Mouse (Mus musculus): ENCODE results near the gene Als2cr12. TPM values are rescaled to one million over a fixed set of nuclear protein-coding genes. Genes with fewer than 3 reads are reported as not detected.

The Als2cr12 gene
- polyA plus RNA-seq, 1 experiment: 65.5 TPM

GRCm38 (mm10) chr1:58724533-58724932 lies 28.7 kb upstream of the Als2cr12 start:
- no peak overlapping the region for H3K27ac ChIP-seq (ENCODE audit: control insufficient read depth, insufficient read depth, low read depth, low read length)
- H3K4me1 ChIP-seq (ENCODE audit: control insufficient read depth, insufficient read depth, low read length): peaks cover 4% of the 10 kb centered on the region; the same call in 1 of the 2 replicates
- no peaks in the 10 kb centered on the region for H3K27me3 ChIP-seq (ENCODE audit: control insufficient read depth, insufficient read depth, low read length)
- no peaks in the 10 kb centered on the region for H3K36me3 ChIP-seq (ENCODE audit: control insufficient read depth, insufficient read depth, low read length)
- TF ChIP-seq CTCF (IDR thresholded peaks at IDR 0.05; ENCODE audit: control insufficient read depth, insufficient read depth, insufficient replicate concordance, low read depth, low read length): no peak
- H3K4me3 ChIP-seq (ENCODE audit: control insufficient read depth, low read depth, low read length): no peak overlapping the region

DNA sequence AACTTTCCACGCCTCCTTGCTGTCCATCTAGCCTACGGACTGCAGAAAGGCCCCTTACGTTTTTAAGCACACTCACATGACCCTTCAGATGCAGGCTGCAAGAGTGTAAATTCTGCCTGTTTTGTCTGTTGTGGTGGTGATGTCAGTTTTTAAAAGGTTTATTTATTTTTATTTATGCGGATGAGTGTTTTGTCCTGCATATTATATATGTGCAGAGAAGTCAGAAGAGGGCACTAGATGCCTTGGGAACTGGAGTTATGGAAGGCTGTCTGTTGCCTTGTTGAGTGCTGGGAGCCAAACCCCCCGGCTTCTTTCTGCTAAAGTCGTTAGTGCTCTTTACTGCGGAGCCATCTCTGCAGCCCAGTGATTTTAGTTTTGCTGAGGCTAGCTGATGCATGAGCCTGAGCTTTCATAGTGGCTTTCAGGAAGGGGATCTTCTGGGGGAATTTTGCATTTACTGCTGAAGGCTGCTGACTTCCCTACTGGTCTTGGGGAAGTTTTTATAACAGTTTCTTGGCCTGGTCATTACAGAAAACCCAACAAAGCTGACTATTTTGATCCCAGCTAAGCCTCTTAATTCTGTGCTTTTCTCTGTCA lies 28.1 kb upstream of the Als2cr12 start:
- 0 out of 2 replicates have a peak overlapping the region, but pooled peaks have one; percentile 13 for H3K27ac ChIP-seq (ENCODE audit: control insufficient read depth, insufficient read depth, low read depth, low read length)
- H3K4me3 ChIP-seq (ENCODE audit: control insufficient read depth, low read depth, low read length): no peak overlapping the region
- TF ChIP-seq CTCF (IDR thresholded peaks at IDR 0.05; ENCODE audit: control insufficient read depth, insufficient read depth, insufficient replicate concordance, low read depth, low read length) (no peak), POLR2A (IDR thresholded peaks at IDR 0.05; ENCODE audit: control insufficient read depth, low read depth, low read length) (no peak)
- no peaks in the 10 kb centered on the region for H3K27me3 ChIP-seq (ENCODE audit: control insufficient read depth, insufficient read depth, low read length)
- H3K4me1 ChIP-seq (ENCODE audit: control insufficient read depth, insufficient read depth, low read length): peaks cover 4% of the 10 kb centered on the region; the same call in 1 of the 2 replicates
- no peaks in the 10 kb centered on the region for H3K36me3 ChIP-seq (ENCODE audit: control insufficient read depth, insufficient read depth, low read length)

DNA sequence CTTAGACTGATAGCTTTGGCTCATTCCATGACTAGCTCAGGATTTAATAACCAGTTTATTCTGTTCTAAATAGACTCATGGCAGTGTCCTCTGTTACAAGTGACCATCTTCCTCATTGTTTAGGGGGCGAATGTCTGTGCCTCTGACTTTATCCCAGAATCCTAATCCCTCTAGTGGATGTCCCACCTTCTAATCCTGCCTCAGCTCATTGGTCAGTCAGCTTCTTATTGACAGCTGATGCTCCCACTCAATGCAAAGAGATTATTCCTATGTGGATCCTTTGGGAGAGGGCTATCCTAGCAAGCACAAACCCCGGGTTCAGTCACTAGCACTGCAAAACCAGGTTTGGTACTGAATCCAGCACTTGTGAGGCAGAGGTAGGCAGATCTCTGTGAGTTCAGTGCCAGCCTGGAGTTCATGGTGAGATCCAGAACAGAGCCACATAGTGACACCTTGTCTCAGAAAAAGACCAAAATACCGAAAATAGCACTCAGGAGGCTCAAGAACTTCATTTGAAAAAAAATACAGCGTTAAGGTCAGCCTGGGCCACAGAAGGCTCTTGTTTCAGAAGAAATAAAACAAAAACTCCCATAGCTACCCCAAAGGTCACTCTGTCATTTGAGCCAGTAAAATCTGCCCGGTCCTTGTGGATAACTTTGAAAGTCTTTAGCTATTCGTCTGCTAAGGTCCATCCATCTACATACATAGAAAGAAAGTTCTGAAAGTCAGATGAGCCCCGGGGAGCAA lies 27.4 kb upstream of the Als2cr12 start:
- TF ChIP-seq POLR2A (IDR thresholded peaks at IDR 0.05; ENCODE audit: control insufficient read depth, low read depth, low read length): no peak
- TF ChIP-seq CTCF (IDR thresholded peaks at IDR 0.05; ENCODE audit: control insufficient read depth, insufficient read depth, insufficient replicate concordance, low read depth, low read length): no peak
- no peaks in the 10 kb centered on the region for H3K27me3 ChIP-seq (ENCODE audit: control insufficient read depth, insufficient read depth, low read length)
- H3K36me3 ChIP-seq (ENCODE audit: control insufficient read depth, insufficient read depth, low read length): no peaks in the 10 kb centered on the region
- H3K4me3 ChIP-seq (ENCODE audit: control insufficient read depth, low read depth, low read length): no peak overlapping the region
- H3K27ac ChIP-seq (ENCODE audit: control insufficient read depth, insufficient read depth, low read depth, low read length): no peak overlapping the region
- H3K4me1 ChIP-seq (ENCODE audit: control insufficient read depth, insufficient read depth, low read length): peaks cover 4% of the 10 kb centered on the region; the same call in 1 of the 2 replicates

- TF ChIP-seq POLR2A (IDR thresholded peaks at IDR 0.05; ENCODE audit: control insufficient read depth, low read depth, low read length): no peak
- Histone ChIP-seq H3K4me3 (ENCODE audit: control insufficient read depth, low read depth, low read length) (no peak overlapping the region), H3K27ac (ENCODE audit: control insufficient read depth, insufficient read depth, low read depth, low read length) (no peak overlapping the region), H3K36me3 (ENCODE audit: control insufficient read depth, insufficient read depth, low read length) (no peaks in the 10 kb centered on the region), H3K4me1 (ENCODE audit: control insufficient read depth, insufficient read depth, low read length) (peaks cover 4% of the 10 kb centered on the region; the same call in 1 of the 2 replicates), H3K27me3 (ENCODE audit: control insufficient read depth, insufficient read depth, low read length) (no peaks in the 10 kb centered on the region)
Measured at GRCm38 (mm10) chr1:58722115-58722938, 26.5 kb upstream of the Als2cr12 start.

- no peak overlapping the region for H3K27ac ChIP-seq (ENCODE audit: control insufficient read depth, insufficient read depth, low read depth, low read length)
Measured at GRCm38 (mm10) chr1:58720988-58721387, 25.2 kb upstream of the Als2cr12 start.

GRCm38 (mm10) chr1:58720090-58720489 lies 24.3 kb upstream of the Als2cr12 start:
- H3K4me1 ChIP-seq (ENCODE audit: control insufficient read depth, insufficient read depth, low read length): peaks cover 4% of the 10 kb centered on the region; the same call in 1 of the 2 replicates
- no peak overlapping the region for H3K27ac ChIP-seq (ENCODE audit: control insufficient read depth, insufficient read depth, low read depth, low read length)
- TF ChIP-seq CTCF (IDR thresholded peaks at IDR 0.05; ENCODE audit: control insufficient read depth, insufficient read depth, insufficient replicate concordance, low read depth, low read length) (no peak), POLR2A (IDR thresholded peaks at IDR 0.05; ENCODE audit: control insufficient read depth, low read depth, low read length) (no peak)
- no peaks in the 10 kb centered on the region for H3K36me3 ChIP-seq (ENCODE audit: control insufficient read depth, insufficient read depth, low read length)
- no peak overlapping the region for H3K4me3 ChIP-seq (ENCODE audit: control insufficient read depth, low read depth, low read length)
- no peaks in the 10 kb centered on the region for H3K27me3 ChIP-seq (ENCODE audit: control insufficient read depth, insufficient read depth, low read length)

More at GRCm38 (mm10) chr1:58720988-58721387, 25.2 kb upstream of the Als2cr12 start:
- no peak for TF ChIP-seq POLR2A (IDR thresholded peaks at IDR 0.05; ENCODE audit: control insufficient read depth, low read depth, low read length)
- TF ChIP-seq CTCF (IDR thresholded peaks at IDR 0.05; ENCODE audit: control insufficient read depth, insufficient read depth, insufficient replicate concordance, low read depth, low read length): no peak
- H3K4me3 ChIP-seq (ENCODE audit: control insufficient read depth, low read depth, low read length): no peak overlapping the region
- no peaks in the 10 kb centered on the region for H3K36me3 ChIP-seq (ENCODE audit: control insufficient read depth, insufficient read depth, low read length)
- peaks cover 4% of the 10 kb centered on the region; the same call in 1 of the 2 replicates for H3K4me1 ChIP-seq (ENCODE audit: control insufficient read depth, insufficient read depth, low read length)
- H3K27me3 ChIP-seq (ENCODE audit: control insufficient read depth, insufficient read depth, low read length): no peaks in the 10 kb centered on the region

Data from testis, adult 2 months (tissue).